Mouse (Mus musculus) frontal cortex, adult (tissue): ENCODE data around the gene Klhl1.
"Not testable (repeated sequence)": the region's sequence is repeated elsewhere in the genome, so short reads cannot be mapped to it uniquely, and the experiment has no call there.

ENCODE experiments used
- ATAC-seq: cut with Nextera tagmentation; 2 replicates; pipeline ENCODE4 v1.9.2; 2017; ENCODE audit warnings: mild to moderate bottlenecking, moderate library complexity, mixed read lengths; ENCODE audit not compliant: low TSS enrichment

Klhl1 gene

GRCm38 (mm10) chr14:96518954-96519682, at the start of gene Klhl1:
Klhl1 (minus strand) TSS chr14:96519102.
- peak; percentile 88 for ATAC-seq

GRCm38 (mm10) chr14:96553668-96554067, 34.8 kb upstream of the Klhl1 start:
- ATAC-seq = peak; percentile 97

- peak; percentile 86 for ATAC-seq
Observed at GRCm38 (mm10) chr14:96518151-96518953, 550 bp downstream of the Klhl1 start.

DNA sequence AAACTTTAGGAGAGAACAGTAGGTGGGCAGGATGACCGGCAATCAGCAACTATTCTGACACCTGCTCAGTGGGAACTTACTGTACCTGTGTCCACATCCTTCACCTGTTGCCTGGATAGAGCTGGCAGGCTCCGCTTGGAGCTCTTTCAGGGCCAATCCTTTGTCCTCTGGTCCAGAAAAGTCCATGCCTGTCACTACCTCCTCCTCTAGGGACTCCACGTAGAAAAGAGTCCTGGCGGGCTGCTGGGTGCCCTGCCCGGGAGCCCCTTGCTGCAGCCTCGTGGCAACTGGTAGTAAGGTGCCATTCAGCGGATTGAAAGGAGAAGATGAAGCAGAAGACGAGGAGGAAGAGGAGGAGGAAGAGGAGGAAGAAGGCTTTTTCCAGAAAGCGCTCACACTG, 1.2 kb downstream of the Klhl1 start:
- ATAC-seq = peak; percentile 35; the same call in 1 of the 2 replicates

DNA sequence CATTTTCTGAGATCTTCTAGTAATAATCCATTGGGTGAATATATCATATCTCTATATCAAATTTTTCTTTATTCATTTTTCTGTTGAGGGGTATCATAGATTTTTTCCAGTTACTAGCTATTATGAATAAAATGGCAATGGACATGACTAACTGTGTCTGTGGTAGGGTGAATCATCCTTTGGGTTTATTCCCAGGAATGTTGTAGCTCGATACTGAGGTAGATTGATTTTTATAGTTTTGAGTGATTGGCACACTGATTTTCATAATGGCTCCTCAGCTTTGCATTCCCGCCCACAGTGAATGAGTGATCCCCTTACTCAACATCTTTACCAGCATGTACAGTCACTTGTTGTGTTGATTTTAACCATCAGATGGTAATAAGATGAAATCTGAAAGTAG, 19.0 kb downstream of the Klhl1 start:
- no peak for ATAC-seq

DNA sequence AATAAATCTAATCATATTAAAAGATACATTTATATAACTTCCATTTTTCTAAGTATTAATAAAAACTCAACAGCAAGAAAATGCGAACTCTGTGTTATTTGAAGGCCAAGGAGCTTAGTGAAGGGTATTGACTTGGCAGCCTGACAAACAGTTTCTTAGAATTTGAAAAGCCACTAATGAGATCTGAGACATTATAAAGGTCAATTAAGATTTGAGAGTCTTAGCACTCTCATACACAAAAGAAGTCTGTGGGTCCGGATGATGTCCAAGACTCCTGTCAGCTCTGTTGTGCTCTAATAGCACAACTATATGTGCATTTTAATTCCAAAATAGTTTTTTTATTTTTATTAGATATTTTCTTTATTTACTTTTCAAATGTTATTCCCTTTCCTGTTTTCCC, 47.1 kb downstream of the Klhl1 start:
- no peak for ATAC-seq

DNA sequence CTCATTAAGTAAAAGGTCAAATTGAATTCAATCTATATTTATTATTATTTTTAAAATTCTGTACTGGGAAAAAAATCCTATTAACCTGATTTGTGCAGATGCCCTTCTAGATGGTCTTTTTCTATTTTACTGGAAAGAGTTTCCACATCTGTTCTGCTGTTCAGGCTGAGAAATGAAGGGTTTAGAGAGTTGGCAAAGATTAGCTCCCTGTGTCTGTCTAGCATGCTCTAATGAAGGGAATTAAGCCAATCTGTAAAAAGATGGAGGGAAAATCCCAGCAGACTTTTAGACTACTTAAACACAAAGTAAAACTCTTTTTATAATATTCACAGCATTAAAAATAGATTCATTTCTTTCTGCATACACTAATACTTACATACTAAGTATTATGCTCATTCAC, 47.6 kb downstream of the Klhl1 start:
- ATAC-seq = no peak

GRCm38 (mm10) chr14:96461756-96462155, 57.1 kb downstream of the Klhl1 start:
- no peak for ATAC-seq

DNA sequence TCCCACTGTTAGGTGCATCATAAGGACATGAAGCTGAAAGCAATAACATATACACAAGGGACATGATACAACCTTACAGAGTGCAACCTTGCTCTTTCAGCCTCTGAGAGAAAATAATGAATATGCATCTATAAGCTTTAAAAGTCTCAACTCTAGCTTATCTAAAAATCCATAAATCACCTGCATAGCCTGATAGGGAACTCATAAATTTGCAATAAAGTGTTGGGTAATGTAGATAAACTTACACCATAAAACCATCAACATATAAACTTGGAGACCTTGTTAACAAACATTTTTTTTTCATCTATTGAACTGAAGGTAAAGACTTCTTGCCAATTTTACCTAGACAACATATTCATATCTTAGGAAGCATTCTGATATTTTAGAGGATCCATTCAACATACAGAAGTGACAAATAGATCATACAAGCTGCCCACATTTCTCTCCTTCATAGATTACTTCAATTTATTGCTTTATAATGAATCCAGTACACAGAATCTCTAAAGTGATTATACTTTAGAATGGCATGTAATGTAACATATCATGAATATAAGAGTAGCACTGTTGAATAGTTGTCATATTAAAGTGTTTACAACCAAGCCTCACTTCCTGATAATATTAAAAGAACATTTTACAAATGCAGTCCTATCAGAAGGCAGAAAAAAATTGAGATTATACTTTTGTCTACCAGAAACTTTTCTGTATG, 126.7 kb downstream of the Klhl1 start:
- no peak for ATAC-seq

DNA sequence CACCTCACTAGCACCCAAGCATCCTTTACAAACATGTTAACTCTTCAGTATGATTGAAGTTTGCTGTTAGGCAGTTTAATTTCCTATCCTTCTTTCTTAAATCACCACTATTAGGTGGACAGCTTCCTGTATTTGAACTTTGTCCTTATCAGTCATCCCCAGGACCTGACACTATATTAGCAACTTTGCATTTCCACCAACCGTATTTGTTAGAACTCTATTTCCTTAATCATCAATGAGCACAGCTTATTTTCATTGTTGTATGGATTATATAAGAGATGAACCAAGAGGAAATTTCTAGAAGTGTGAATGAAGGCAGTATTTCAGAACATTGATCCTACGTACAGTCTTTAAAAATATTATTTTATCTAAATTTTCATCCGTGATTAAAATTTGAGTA, 156.2 kb downstream of the Klhl1 start:
- no peak for ATAC-seq

DNA sequence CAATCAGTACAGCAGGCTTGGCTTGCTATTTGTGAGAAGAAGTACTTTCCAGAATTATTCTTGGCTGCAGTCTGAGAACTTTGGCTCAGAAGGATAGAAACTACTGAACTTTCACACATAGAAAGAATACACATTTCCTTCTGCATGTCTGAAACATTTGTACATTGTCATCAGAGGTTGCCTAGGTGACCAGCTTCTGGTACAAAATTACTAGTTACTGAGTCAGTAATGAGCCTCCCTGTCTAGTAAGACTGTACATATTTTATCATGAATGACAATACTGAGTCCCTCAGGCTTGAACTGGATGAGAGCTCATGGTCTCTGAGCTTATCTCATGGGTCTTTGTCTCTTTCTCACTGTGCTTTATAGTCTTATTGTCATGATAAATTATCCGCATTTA, 170.7 kb downstream of the Klhl1 start:
- ATAC-seq = no peak

DNA sequence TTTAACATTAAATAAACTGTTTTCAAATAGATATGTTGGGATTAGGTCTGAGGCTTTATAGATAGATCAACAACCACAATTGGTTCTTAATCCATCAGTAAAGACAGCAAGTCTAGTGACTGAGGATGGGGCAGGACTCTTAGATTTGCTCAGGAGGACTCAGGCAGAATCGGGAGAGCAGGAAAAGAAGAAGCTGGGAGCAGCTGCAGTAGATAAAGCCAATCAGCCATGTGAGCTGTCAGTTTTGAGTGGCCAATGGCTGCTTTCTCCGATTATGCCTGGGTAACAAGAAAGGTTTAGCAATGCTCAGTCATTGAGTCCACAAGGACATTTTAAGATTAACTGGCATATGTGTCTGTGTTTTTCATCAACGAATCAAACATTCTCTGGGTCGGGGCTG, 187.8 kb downstream of the Klhl1 start:
- no peak for ATAC-seq

DNA sequence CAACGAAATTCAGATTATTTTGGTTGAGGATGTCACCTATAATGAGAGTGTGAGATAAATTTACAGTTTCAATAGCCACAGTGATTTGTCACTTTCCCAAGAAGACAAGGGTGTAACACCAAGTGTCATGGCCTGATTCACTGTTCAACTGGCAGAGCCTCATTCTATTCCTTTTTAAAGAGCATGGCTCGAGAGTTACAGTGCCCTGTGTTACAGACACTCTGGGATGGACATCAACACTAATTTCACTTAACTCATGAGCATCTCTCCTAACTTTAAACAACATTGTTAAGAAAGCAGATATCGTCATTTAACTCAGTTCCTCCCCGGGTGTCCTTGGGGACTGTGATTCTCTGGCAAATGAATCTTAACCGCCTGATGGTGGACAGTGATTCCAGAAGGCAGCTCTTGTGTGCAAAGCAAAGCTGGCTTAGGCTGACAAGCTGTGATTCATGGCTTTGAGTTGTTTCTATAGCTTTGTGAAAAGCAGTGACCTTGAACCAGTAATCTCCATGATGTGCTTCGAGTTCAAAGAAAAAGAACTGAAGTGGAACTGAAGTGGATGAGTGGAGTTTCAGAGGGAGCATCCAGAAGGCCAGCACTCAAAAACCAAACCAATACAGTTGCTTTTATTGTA, 301.0 kb downstream of the Klhl1 start:
- no peak for ATAC-seq

- not testable (repeated sequence) for ATAC-seq
Observed at GRCm38 (mm10) chr14:96194795-96195194, 324.1 kb downstream of the Klhl1 start.

DNA sequence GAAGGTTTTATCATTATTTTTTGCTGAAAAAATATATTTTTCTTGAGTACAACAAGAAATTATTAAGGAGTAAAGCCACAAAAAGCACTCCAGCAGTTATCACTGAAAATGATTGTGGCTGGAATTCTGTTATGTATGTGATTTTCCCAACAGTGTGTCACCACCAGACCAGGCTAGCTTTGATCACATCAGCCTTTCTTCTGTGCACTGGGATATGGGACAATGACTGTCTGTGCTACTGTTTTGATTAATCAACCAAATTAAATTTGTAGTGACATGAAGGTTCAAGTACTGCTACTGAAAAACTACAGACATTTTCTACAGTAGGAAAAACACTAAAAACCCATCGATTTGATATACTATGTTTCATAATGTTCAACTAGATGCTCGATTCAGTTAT, 344.4 kb downstream of the Klhl1 start:
- ATAC-seq = no peak

GRCm38 (mm10) chr14:96143137-96143536, 375.8 kb downstream of the Klhl1 start:
- ATAC-seq = peak; percentile 90

GRCm38 (mm10) chr14:96140246-96140645, 378.7 kb downstream of the Klhl1 start:
- ATAC-seq = peak; percentile 89

GRCm38 (mm10) chr14:96107396-96107795, 411.5 kb downstream of the Klhl1 start:
- ATAC-seq = no peak

- no peak for ATAC-seq
Observed at GRCm38 (mm10) chr14:96081681-96082207, 437.2 kb downstream of the Klhl1 start.

- peak; percentile 90 for ATAC-seq
Observed at GRCm38 (mm10) chr14:96065884-96066283, 453.0 kb downstream of the Klhl1 start.
